Mouse (Mus musculus) stomach, embryonic 15.5 days (tissue): Measurements from ENCODE around the gene Fxr2. TPM values are rescaled to one million over a fixed set of nuclear protein-coding genes. Genes with fewer than 3 reads are reported as not detected.

Experiments used
- ATAC-seq: fragments of 200-750 bp; cut with Nextera tagmentation; 2 replicates; pipeline ENCODE4 v1.8.0; 2017; ENCODE audit warnings: low read depth, moderate number of reproducible peaks, moderate TSS enrichment; ENCODE audit not compliant: insufficient read depth, low FRiP score
- H3K27ac ChIP-seq: fragments of 300-500 bp; sonication (generic); 2 replicates; pipeline ENCODE4 v1.5.1; 2015; ENCODE audit warnings: mild to moderate bottlenecking, inconsistent platforms
- H3K27me3 ChIP-seq: fragments of 300-500 bp; sonication (generic); replicated peaks from 2 replicates; pipeline ENCODE4 v1.6.1; 2015; ENCODE audit warnings: inconsistent platforms
- H3K36me3 ChIP-seq: fragments of 300-500 bp; sonication (generic); 2 replicates; pipeline ENCODE4 v1.6.1; 2015; ENCODE audit warnings: inconsistent platforms
- H3K4me1 ChIP-seq: fragments of 300-500 bp; sonication (generic); 2 replicates; pipeline ENCODE4 v1.6.1; 2015; ENCODE audit warnings: inconsistent platforms
- H3K4me2 ChIP-seq: fragments of 300-500 bp; sonication (generic); 2 replicates; pipeline ENCODE4 v1.6.1; 2015; ENCODE audit warnings: mild to moderate bottlenecking, inconsistent platforms
- H3K4me3 ChIP-seq: fragments of 300-500 bp; sonication (generic); replicated peaks from 2 replicates; pipeline ENCODE4 v1.5.1; 2015; ENCODE audit warnings: inconsistent platforms
- H3K9ac ChIP-seq: fragments of 300-500 bp; sonication (generic); 2 replicates; pipeline ENCODE4 v1.6.1; 2015; ENCODE audit warnings: inconsistent platforms
- H3K9me3 ChIP-seq: fragments of 300-500 bp; sonication (generic); 2 replicates; pipeline ENCODE4 v1.6.1; 2016; ENCODE audit warnings: inconsistent platforms
- WGBS: fragments of 180-500 bp; shearing (Covaris S2); methylation state at CpG from one replicate; pipeline ENCODE4 v1.1.7; 2015; 5-methylcytosine and 5-hydroxymethylcytosine counted together
- polyA plus RNA-seq: library from polyadenylated mRNA; unstranded; fragments of >200 nt; fragmentation: Nextera tagmentation; extraction: Ambion mirVana; gene quantifications from 2 replicates; pipeline ENCODE4 v1.2.1, GENCODE M21; 2015

The Fxr2 gene
- polyA plus RNA-seq, 1 experiment from 2014 or later: 21.0 TPM

DNA sequence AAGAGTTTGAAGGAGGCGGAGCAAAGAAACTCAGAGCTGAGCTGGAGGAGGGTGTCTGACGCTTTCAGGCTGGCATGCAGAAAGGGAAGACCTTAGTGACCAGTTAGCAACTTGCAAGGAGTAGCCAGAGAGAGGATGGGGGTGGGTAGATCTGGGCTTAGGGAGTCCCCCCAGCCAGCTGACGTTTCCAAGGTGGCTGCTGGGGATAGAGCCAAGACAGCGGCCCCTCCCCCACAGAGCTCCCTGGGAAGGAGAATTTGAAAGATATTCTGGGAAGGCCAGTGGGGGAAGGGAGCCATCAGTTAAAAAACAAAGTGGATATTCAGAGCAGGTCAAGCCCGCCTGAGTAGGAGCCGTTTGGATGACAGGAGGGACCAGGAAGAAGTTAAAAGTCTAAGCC, 32.7 kb upstream of the Fxr2 start:
- peaks cover 37% of the 10 kb centered on the region for H3K4me1 ChIP-seq
- no peaks in the 10 kb centered on the region for H3K9me3 ChIP-seq
- H3K4me2 ChIP-seq: peak overlapping the region; percentile 40
- 0 out of 2 replicates have a peak, but pooled peaks have one; percentile 25 for ATAC-seq
- H3K36me3 ChIP-seq: no peaks in the 10 kb centered on the region
- peak overlapping the region; percentile 61 for H3K27ac ChIP-seq
- 13% methylated on average over 6 of the region's 6 CpGs for WGBS
- H3K4me3 ChIP-seq: no peak overlapping the region
- H3K27me3 ChIP-seq: peaks cover 7% of the 10 kb centered on the region; the same call in 1 of the 2 replicates
- no peak overlapping the region for H3K9ac ChIP-seq

DNA sequence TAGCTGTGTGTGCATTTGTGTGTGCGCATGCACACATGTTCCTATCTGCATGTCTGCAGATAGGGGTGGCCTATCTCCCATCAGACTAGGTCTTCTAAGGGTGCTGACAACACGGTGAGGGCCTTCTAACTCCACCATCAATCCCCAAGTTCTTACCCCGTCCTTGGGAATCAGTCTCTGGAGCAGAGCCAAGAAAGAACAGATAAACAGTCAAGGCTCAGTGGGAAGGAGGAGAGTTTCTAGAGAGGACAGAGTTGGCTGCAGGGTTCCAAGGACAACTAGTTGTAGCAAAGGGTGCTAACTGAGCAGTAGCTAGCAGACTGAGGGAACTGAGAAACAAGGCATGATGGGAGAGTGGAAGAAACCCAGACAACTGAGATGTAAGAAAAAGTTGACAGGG, 31.0 kb upstream of the Fxr2 start:
- Histone ChIP-seq H3K36me3 (no peaks in the 10 kb centered on the region), H3K27ac (no peak overlapping the region), H3K9ac (no peak overlapping the region), H3K27me3 (peaks cover 10% of the 10 kb centered on the region; the same call in 1 of the 2 replicates), H3K4me3 (no peak overlapping the region), H3K4me1 (peaks cover 41% of the 10 kb centered on the region), H3K4me2 (no peak overlapping the region), H3K9me3 (no peaks in the 10 kb centered on the region)
- 47% methylated on average over 3 of the region's 3 CpGs for WGBS
- ATAC-seq: no peak

DNA sequence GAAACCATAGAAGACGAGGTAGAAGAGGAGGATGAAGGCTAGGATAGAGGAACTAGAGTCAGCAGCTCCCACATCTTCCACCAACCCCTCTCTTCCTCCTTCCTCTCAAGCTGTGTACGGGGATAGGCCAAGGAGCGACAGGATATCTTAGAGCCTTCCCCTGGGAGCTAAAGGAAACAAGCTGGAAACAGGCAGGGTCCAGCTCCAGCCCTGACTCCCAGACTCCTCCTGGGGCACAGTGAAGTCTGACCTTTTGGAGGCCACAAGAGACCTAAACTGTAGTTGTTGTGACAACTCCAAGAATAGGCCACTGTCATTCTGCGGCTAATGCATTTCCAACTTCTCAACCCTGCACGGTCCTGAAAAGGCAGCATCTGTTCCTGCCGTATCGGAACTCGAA, 29.3 kb upstream of the Fxr2 start:
- ATAC-seq: no peak
- Histone ChIP-seq H3K4me3 (no peak overlapping the region), H3K27ac (0 out of 2 replicates have a peak overlapping the region, but pooled peaks have one; percentile 21), H3K9ac (no peak overlapping the region), H3K36me3 (no peaks in the 10 kb centered on the region), H3K9me3 (no peaks in the 10 kb centered on the region), H3K4me1 (peaks cover 41% of the 10 kb centered on the region), H3K4me2 (no peak overlapping the region), H3K27me3 (peaks cover 10% of the 10 kb centered on the region; the same call in 1 of the 2 replicates)
- WGBS: 71% methylated on average over 8 of the region's 8 CpGs

DNA sequence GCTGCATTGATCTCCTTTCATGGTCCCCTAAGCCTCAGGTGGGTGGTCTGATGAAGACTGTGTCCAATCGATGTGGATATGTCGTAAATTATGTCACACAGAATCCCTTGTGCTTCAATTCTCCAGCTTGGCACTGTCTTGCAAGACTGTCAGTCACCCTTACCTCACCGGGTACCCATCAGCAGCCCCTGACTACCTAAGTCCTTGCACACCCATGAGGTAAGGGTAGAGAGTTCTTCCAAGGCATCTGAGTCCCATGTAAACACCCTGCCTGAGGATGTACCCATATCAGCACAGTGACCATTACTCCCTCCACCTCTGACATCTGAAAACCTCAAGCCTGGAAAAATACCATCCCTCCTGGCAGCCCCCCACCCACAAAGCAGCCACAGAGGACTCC, 28.4 kb upstream of the Fxr2 start:
- peaks cover 10% of the 10 kb centered on the region; the same call in 1 of the 2 replicates for H3K27me3 ChIP-seq
- peaks cover 39% of the 10 kb centered on the region for H3K4me1 ChIP-seq
- peak overlapping the region; percentile 91 for H3K4me2 ChIP-seq
- H3K27ac ChIP-seq: no peak overlapping the region
- WGBS: 60% methylated on average over 3 of the region's 3 CpGs
- no peak overlapping the region for H3K9ac ChIP-seq
- H3K9me3 ChIP-seq: no peaks in the 10 kb centered on the region
- H3K4me3 ChIP-seq: peak overlapping the region; percentile 59
- H3K36me3 ChIP-seq: no peaks in the 10 kb centered on the region
- no peak for ATAC-seq

DNA sequence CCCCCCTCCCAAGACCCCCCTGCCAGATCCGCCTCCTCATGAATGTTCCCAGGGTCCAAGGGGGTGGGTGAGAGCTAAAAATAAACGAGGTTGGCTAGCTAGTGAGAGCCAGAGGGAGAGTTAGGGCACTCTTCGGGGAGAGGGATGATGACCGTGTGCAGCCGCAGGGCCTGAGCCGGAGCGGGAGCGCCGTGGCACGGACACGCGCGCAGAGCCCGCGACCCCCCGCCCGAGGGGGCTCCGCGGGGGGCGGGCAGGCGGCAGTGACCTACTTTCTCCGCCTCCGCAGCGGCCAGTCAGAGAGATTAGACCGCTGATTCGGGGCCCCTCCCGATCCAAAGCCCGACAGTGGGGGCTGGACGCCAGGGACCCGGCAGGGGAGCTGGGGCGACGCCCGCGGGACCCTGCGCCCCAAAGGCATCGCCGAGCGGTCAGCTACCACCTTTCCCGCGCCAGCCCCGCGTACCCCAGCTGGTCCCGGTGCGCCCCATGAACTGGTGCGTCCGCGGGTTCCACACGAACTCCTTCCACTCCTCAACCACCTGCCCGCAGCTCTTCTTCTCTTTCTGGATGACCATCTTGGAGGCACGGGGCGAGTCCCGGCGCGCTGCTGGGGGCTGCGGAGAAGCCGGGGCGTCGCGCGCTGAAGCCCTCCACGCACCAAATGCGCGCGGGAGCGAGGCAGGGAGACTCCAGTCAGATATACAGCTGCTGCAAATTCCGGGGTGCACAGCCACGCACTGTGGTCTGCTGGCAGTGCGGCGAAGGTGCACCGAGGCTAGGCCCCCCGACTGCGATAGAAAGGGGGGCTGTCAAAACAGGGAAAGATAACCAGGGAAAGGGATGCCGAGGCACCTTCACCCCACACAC, 27.8 kb upstream of the Fxr2 start:
- Histone ChIP-seq H3K4me1 (peaks cover 32% of the 10 kb centered on the region), H3K4me2 (peak overlapping the region; percentile 91), H3K9me3 (no peaks in the 10 kb centered on the region), H3K36me3 (no peaks in the 10 kb centered on the region), H3K27me3 (peaks cover 10% of the 10 kb centered on the region; the same call in 1 of the 2 replicates), H3K4me3 (peak overlapping the region; percentile 59), H3K27ac (peak overlapping the region; percentile 51), H3K9ac (peak overlapping the region; percentile 62)
- peak; percentile 18; the same call in 1 of the 2 replicates for ATAC-seq
- WGBS: under 1% methylated on average over 72 of the region's 73 CpGs

DNA sequence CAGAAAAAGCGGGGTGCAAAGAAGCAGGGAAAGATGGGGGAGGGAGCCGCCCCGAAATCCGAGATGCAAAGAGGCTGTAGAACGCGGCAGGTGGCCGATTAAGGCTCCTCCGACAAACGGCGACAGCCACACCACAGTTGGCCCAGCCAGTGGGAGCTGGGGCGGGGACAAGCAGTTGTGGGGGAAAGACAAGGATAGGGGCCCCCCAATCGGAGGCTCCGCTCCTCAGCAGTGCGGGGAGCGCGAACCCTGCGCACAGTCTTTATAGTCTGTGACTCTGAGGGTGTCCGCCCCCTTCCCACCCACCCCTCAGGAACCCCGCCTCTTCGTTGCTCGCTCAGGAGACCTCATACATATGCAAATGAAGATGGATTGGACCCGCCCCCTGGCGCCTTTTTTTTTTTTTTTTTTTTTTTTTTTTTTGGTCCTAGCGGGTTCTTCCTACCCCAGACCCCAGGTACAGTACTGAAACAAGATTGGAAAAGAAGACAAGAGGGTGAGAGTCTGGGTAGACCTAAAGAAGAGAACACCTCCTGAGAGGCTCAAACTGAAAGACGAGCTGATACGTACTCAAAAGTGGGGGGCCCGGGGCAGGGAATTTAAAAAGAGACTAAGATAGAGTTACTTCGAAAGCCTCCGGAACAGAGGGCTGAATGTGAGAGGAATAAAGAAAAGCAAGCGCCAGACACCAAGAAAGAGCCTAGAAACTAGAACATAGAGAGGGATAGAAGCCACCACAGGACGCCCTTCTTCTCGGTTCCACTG, 26.9 kb upstream of the Fxr2 start, which contains the start of gene Atp1b2:
TSS of gene Atp1b2 (minus strand) at position 217 of the 765 bp plus-strand sequence.
- 3% methylated on average over 32 of the region's 32 CpGs for WGBS
- ATAC-seq: peak; percentile 86
- Histone ChIP-seq H3K4me3 (peak within 1 kb of the TSS; percentile 59), H3K9ac (peak within 1 kb of the TSS; percentile 62), H3K4me2 (peak within 1 kb of the TSS; percentile 91), H3K4me1 (peaks cover 23% of the 10 kb centered on the region), H3K9me3 (no peaks in the 10 kb centered on the region), H3K36me3 (no peaks in the 10 kb centered on the region), H3K27me3 (peaks cover 10% of the 10 kb centered on the region; the same call in 1 of the 2 replicates), H3K27ac (peak within 1 kb of the TSS; percentile 51)

DNA sequence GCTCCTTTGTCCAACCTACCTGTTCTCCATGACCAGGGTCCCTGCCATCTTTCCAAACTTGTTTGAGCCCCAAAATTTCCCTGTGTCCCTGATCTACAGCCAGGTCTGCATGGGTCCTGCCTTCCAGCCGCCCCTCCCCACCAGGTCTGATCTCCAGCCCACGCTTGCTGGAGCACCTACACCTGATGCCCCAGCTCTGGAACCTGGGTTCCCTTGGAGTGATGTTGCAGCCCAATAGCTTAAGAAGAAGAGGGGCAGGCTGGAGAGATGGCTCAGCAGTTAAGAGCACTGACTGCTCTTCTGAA, 26.3 kb upstream of the Fxr2 start:
- 63% methylated on average over 2 of the region's 2 CpGs for WGBS
- Histone ChIP-seq H3K9me3 (no peaks in the 10 kb centered on the region), H3K4me1 (peaks cover 18% of the 10 kb centered on the region), H3K9ac (no peak overlapping the region), H3K4me2 (peak overlapping the region; percentile 91), H3K27ac (no peak overlapping the region), H3K27me3 (peaks cover 10% of the 10 kb centered on the region; the same call in 1 of the 2 replicates), H3K36me3 (no peaks in the 10 kb centered on the region), H3K4me3 (peak overlapping the region; percentile 59)
- ATAC-seq: no peak

DNA sequence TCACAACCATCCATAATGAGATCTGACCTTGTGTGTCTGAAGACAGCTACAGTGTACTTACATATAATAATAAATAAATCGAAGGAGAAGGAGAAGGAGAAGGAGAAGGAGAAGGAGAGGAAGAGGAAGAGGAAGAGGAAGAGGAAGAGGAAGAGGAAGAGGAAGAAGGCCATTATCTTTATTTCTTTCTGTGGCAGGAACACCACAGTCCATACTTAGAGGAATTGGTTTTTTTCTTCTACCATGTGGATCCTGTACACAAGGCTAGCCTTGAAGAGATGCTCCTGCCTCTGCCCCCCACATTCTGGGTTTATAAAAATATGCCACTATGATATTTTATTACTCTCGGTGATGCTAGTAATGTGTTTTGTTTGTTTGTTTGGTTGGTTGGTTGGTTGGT, 26.0 kb upstream of the Fxr2 start:
- 85% methylated on average over 2 of the region's 2 CpGs for WGBS
- H3K36me3 ChIP-seq: no peaks in the 10 kb centered on the region
- no peak overlapping the region for H3K27ac ChIP-seq
- H3K4me3 ChIP-seq: no peak overlapping the region
- no peak overlapping the region for H3K9ac ChIP-seq
- peaks cover 15% of the 10 kb centered on the region for H3K4me1 ChIP-seq
- H3K27me3 ChIP-seq: peaks cover 10% of the 10 kb centered on the region; the same call in 1 of the 2 replicates
- H3K4me2 ChIP-seq: no peak overlapping the region
- no peak for ATAC-seq
- H3K9me3 ChIP-seq: no peaks in the 10 kb centered on the region

DNA sequence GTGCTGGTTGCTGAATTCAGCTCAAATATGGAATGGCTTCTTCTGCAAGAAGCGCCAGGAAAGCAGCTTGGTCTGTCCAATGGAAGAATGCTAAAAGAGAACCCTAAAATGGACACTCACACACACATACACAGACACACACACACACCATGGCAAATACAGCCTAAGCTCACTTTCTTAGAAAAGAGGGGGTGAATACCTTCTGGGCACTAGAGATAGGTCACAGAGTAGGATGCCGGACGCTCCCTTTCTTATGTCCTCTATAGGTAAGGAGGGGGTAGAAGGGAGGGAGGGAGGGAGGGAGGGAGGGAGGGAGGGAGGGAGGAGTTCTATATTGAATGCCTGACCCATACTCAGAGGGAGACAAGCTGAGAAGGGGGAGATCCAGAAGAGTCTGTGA, 24.3 kb upstream of the Fxr2 start:
- Histone ChIP-seq H3K4me3 (no peak overlapping the region), H3K27ac (no peak overlapping the region), H3K27me3 (peaks cover 10% of the 10 kb centered on the region; the same call in 1 of the 2 replicates), H3K4me1 (peaks cover 10% of the 10 kb centered on the region), H3K9me3 (no peaks in the 10 kb centered on the region), H3K4me2 (no peak overlapping the region), H3K36me3 (no peaks in the 10 kb centered on the region), H3K9ac (no peak overlapping the region)
- ATAC-seq: no peak
- WGBS: 85% methylated on average over 3 of the region's 3 CpGs

DNA sequence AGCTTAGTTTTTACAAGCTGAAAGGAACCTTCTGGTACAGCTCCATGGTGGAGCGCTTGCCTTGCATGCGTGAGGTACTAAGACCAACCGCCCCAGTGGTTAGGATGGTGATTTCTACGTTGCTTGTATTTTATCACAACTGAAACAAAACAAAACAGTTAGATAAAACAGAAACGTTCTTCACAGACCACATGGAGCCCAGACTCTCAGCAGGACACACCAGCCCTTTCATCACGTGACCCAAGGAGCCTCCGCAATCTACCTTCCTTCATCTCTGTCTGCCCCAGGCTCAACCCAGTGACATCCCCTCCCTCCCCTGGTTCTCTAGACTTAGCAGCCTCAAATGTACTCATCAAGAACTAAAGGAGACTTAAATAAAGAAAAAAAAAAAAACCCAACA, 23.4 kb upstream of the Fxr2 start:
- 57% methylated on average over 7 of the region's 7 CpGs for WGBS
- no peaks in the 10 kb centered on the region for H3K36me3 ChIP-seq
- 0 out of 2 replicates have a peak, but pooled peaks cover 5% of the 10 kb centered on the region for H3K27me3 ChIP-seq
- no peak overlapping the region for H3K4me3 ChIP-seq
- H3K9me3 ChIP-seq: no peaks in the 10 kb centered on the region
- no peak overlapping the region for H3K27ac ChIP-seq
- H3K4me1 ChIP-seq: peaks cover 10% of the 10 kb centered on the region
- no peak for ATAC-seq
- H3K9ac ChIP-seq: no peak overlapping the region
- no peak overlapping the region for H3K4me2 ChIP-seq

DNA sequence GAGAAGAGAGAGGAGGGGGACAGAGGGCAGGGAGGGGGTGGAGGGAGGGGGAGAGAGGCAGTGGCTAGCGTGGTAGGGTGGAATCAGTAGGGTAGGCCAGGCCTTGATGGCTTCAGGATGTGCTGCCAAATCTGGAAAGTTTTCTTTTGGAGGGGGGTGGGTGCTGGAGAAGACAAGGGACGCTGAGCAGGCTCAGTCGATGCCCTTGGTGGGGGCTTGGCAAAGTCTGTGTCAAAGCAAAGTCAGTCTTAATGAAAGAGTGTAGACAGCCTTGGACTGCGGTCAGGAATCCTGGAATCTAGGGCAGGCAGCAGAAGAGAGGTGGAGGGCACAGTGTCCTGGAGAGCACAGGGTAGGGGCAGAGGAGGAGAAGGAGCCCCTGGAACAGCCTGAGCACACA, 21.9 kb upstream of the Fxr2 start:
- Histone ChIP-seq H3K4me3 (no peak overlapping the region), H3K4me1 (no peaks in the 10 kb centered on the region), H3K36me3 (no peaks in the 10 kb centered on the region), H3K9ac (no peak overlapping the region), H3K9me3 (no peaks in the 10 kb centered on the region), H3K27me3 (no peaks in the 10 kb centered on the region), H3K27ac (no peak overlapping the region), H3K4me2 (no peak overlapping the region)
- ATAC-seq: no peak
- 55% methylated on average over 4 of the region's 4 CpGs for WGBS
